Comparison of ENCODE assay signal across 20 mouse cellular contexts in the genomic region with DNA sequence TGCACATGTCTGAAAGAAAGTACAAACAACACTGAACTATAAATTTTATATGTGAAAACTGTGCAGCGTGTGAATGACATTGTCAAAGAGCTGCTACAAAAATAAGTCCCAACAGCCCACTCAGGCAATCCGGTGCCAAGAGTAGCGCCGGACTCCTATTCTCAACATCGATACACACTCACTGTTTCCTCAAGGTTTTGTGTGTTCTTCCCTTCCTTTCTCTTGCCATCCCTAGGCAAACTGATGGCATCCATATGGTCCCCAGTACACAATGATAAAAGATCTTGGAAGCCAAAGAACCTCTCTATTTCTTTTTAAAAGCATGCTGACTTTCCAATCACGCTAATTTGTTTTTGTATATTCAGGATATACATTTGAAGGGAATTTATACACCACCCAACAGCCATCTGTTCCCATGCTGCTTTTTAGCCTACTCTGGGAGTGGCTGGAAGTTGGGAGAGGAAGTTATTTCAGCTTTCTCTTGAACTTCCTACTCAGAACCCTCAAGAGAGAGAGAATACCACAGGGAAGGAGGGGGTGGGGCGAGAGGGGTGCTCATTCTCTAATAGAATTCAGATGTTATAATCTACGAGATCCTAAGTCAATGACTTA.
DNase-seq lines count a peak whose midpoint lies in the region; ATAC-seq and TF ChIP-seq lines count a peak whose summit lies in the region.
"Had no signal": no experiment of that assay in that cellular context is flagged by ENCODE, and none has a peak within 500 bp of the region (broad histone marks: within the 10 kb centered on the region; RNA-seq: fewer than 3 reads in every experiment).

No protein-coding gene starts in this region.

- H3K27ac ChIP-seq in kidney, postnatal 0 days, result no peak overlapping the region
- no peak overlapping the region for H3K27ac ChIP-seq in kidney, adult 2 months (ENCODE audit: insufficient read depth, low read depth, low read length)
- H3K27ac ChIP-seq: forebrain, embryonic 12.5 days; liver, embryonic 15.5 days; stomach, postnatal 0 days had no signal

- no peak for TF ChIP-seq POLR2A in kidney, adult 2 months (IDR thresholded peaks at IDR 0.05; ENCODE audit: low read depth, low read length)

- WGBS in kidney, postnatal 0 days, result 69% methylated on average over 8 of the region's 8 CpGs
- 75% methylated on average over 8 of the region's 8 CpGs for WGBS in kidney, adult 2 months

- no peaks in the 10 kb centered on the region for H3K36me3 ChIP-seq in kidney, postnatal 0 days (ENCODE audit: insufficient read depth, low read length)
- no peaks in the 10 kb centered on the region for H3K36me3 ChIP-seq in kidney, adult 2 months (ENCODE audit: control insufficient read depth, insufficient read depth, low read length)
- H3K36me3 ChIP-seq: forebrain, embryonic 12.5 days; liver, embryonic 15.5 days had no signal

- no peaks in the 10 kb centered on the region for H3K4me1 ChIP-seq in kidney, postnatal 0 days (replicated peaks; ENCODE audit: insufficient read depth, low read length)
- no peaks in the 10 kb centered on the region for H3K4me1 ChIP-seq in kidney, adult 2 months (ENCODE audit: control insufficient read depth, insufficient read depth, low read length)
- H3K4me1 ChIP-seq: forebrain, embryonic 12.5 days; liver, embryonic 15.5 days had no signal

- TF ChIP-seq CTCF in kidney, postnatal 0 days (IDR thresholded peaks at IDR 0.05; ENCODE audit: low read depth), result no peak
- TF ChIP-seq CTCF in kidney, adult 2 months (conservative IDR thresholded peaks at IDR 0.05; ENCODE audit: insufficient read depth, insufficient read length, low read depth, low read length), result no peak

- no peak for ATAC-seq in kidney, postnatal 0 days (replicated peaks; ENCODE audit: low FRiP score, low read depth)
- peak; percentile 72 for ATAC-seq in frontal cortex, adult (ENCODE audit: low TSS enrichment)
- no peak for ATAC-seq in erythroblast, adult 5-6 weeks (replicated peaks; ENCODE audit: low FRiP score, poor library complexity, severe bottlenecking)
- ATAC-seq: activated CD4-positive, CD25-positive, alpha-beta regulatory T cell, adult 4 months; CD4-positive, CD25-positive, alpha-beta regulatory T cell, adult 4 months; lung, postnatal 0 days had no signal

- H3K9me3 ChIP-seq in kidney, postnatal 0 days (replicated peaks; ENCODE audit: low read length), result no peaks in the 10 kb centered on the region
- H3K9me3 ChIP-seq: forebrain, embryonic 12.5 days; liver, embryonic 15.5 days had no signal

- H3K27me3 ChIP-seq in kidney, postnatal 0 days (ENCODE audit: insufficient read depth, low read length), result no peaks in the 10 kb centered on the region
- H3K27me3 ChIP-seq in kidney, adult 2 months (replicated peaks; ENCODE audit: control insufficient read depth, insufficient read depth, low read length), result no peaks in the 10 kb centered on the region
- H3K27me3 ChIP-seq: forebrain, embryonic 12.5 days; liver, embryonic 15.5 days had no signal

- no peak overlapping the region for H3K4me2 ChIP-seq in kidney, postnatal 0 days (ENCODE audit: low read length)
- H3K4me2 ChIP-seq: forebrain, embryonic 12.5 days; liver, embryonic 15.5 days; midbrain, embryonic 11.5 days had no signal

- no peak overlapping the region for H3K9ac ChIP-seq in kidney, postnatal 0 days (ENCODE audit: low read depth, low read length)
- H3K9ac ChIP-seq: forebrain, embryonic 12.5 days; liver, embryonic 15.5 days had no signal

- DNase-seq in kidney, postnatal 0 days (ENCODE audit: low spot score), result peak; percentile 8
- no peak for DNase-seq in kidney, adult 2 months
- peak; percentile 26 to 63 for DNase-seq in left cerebral cortex, adult 9 months (ENCODE audit: low spot score in 2 of 2)
- DNase-seq in right cerebral cortex, postnatal 25 days, result peak; percentile 43
- no peak for DNase-seq in retina, embryonic 14.5 days (ENCODE audit: low spot score)
- DNase-seq: adrenal gland, postnatal 10 days; cerebellum, adult 11 months; heart, postnatal 10 days; kidney, adult 11 months; kidney, postnatal 14 days; retina, postnatal 1 day had no signal

- no peak overlapping the region for H3K4me3 ChIP-seq in kidney, postnatal 0 days (replicated peaks; ENCODE audit: low read depth, low read length)
- H3K4me3 ChIP-seq in kidney, adult 2 months (ENCODE audit: insufficient read depth, low read depth, low read length), result no peak overlapping the region
- H3K4me3 ChIP-seq: forebrain, embryonic 12.5 days; liver, embryonic 15.5 days had no signal

Comparison
In these comparisons a context has a peak if more than half of its experiments do, and no peak if none do; other contexts are left out.
1. DNase-seq: peak in kidney, postnatal 0 days (single experiment), left cerebral cortex, adult 9 months (2 of 2) and right cerebral cortex, postnatal 25 days (single experiment); none in kidney, adult 2 months (single experiment) and retina, embryonic 14.5 days (single experiment).